Mouse (Mus musculus) thymus, adult 2 months (tissue): Measurements from ENCODE around the gene Pkd2.

ENCODE experiments used
- CTCF ChIP-seq: fragments of 200-500 bp; IDR thresholded peaks from 2 replicates; pipeline ENCODE4 v1.5.1; 2012; ENCODE audit warnings: mild to moderate bottlenecking, control low read depth, low read length, moderate library complexity, borderline replicate concordance; ENCODE audit not compliant: control insufficient read depth, poor library complexity, insufficient read depth; ENCODE audit errors: extremely low read depth
- POLR2A ChIP-seq: fragments of 200-500 bp; IDR thresholded peaks from 2 replicates; pipeline ENCODE4 v1.6.1; 2012; ENCODE audit warnings: mild to moderate bottlenecking, low read length, control low read depth, moderate library complexity; ENCODE audit not compliant: control insufficient read depth, poor library complexity, insufficient read depth; ENCODE audit errors: extremely low read depth

GRCm38 (mm10) chr5:104482856-104483255 is 23.6 kb downstream of the Pkd2 start:
- TF ChIP-seq CTCF (no peak), POLR2A (no peak)
